Mouse (Mus musculus): ENCODE data around the gene E330034G19Rik.
"Not testable (repeated sequence)": the region's sequence is repeated elsewhere in the genome, so short reads cannot be mapped to it uniquely, and the experiment has no call there.

Gene E330034G19Rik

DNA sequence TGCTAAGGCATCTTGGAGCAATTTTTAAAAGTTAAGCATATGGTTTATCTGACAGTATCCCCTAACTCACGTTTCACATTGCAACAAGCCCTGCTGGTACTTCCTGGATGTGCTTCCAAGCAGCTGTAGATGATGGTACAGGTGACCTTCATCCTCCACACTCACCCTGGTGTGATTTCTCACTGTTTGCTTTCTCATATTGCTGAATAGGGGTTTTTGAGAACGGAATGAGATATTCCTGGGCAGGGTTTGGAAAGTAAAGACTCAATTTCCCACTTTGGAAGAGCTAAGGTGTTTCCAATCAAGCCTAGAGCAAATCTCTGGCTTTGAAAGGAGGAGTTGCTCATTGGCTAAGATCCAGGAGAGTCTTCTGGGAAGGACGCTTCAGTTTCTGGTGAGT is at the start of gene E330034G19Rik:
TSS of gene E330034G19Rik (plus strand) at position 301 of the 400 bp plus-strand sequence.
- DNase-seq (ENCODE audit: low spot score in 2 of 2): no peak

DNA sequence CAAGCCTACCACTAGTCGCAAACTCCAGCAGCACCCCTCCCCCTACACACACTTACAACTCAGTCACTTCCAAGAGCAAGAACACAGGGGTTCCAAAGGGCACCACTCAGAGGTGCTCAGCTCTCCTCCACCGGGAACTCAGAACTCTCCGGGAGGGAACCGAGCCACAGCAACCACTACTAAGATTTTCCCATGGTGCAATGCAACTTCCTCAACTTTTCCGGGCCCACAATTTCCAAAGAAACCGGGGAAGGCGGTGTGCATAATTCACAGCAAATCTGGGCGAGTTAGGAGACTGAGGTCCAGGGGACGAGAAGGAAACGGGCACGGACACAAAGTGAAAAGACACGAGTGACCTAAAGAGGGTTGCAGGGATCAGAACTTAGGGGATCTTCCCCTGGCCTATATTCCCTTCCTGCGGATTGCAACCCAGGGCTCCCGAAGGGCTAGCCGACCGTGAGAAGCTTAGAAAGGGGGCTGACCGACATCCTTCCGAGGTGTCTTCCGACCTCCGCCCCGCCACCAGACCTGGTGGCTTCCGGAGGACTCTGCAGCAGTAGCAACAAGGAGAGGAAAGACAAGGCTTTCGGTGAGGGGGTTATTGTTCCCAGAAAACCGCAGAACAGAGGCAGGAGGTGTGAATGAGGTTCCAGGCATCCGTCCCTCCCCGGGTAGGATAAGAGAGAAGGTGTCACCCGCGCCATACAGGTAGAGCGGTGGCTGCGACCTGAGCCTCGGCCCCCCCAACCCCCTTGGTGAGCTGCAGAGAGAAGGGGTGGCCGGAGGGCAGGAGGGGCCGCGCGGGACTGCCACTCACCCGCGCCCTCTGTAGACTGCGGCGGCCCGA is 48.5 kb upstream of the E330034G19Rik start:
- no peak for DNase-seq (ENCODE audit: low spot score in 2 of 2)

DNA sequence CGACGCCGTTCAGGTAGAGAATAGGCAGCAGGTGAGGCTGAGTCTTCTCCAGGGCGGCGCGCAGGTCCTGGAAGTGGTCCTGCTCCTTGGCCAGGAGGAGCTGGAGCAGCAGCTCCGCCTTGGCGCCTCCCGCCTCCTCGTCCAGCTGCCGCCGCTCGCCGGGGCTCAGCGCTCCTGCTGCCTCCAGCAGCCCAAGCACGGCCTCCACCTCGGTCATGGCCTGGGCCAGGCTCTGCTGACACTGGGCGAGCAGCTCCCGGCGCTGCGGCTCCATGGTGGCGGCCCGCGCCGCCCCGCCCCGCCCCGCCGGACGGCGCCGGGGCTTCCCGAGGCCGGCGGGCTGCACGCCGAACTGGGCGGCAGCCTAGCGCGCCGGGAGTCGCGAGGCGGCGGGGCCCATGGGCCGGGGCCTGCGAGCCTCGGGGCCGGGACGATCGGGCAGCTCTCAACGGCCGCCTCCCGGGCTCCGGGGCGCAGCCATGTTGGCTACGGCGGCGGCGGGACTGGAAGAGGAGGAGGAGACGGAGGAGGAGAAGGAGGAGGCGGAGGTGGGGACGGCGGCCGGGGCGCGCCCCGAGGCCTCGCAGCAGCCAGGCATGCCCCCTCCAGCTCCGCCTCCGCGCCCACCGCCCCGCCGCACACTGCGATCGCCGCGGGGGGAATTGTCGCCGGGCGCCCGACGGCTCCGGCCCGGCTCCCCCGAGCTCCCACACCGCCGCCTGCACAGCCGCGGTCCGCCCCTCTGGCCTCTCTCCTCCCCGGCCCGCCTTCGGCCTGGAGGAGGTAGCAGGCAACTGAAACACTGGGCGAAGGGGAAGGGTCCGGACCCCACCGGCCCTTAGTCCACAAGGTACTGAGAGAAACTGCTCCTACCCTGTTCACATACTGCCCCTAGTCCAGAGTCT is 47.6 kb upstream of the E330034G19Rik start, which contains the start of gene Dlg5:
TSS of gene Dlg5 (minus strand) at position 744 of the 905 bp plus-strand sequence.
- DNase-seq (ENCODE audit: low spot score in 2 of 2): no peak

DNA sequence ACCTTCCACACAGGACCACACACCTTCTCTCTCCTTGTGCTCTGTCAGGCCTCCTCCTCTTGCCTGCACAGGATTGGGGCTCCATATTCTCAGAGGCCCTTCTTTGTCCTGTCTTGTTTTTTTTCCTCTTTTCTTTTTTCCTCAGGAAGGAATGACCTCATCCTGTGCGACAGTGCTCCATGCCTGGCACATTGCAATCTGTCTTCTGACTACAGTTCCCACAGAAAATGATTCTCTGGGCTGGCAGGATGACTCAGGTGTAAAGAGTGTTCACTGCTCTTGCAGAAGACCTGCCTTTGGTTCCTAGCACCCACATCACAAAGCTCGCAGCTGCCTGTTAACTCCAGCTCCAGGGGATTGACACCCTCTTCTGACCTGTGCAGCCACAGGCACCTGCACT is 43.1 kb upstream of the E330034G19Rik start:
- no peak for DNase-seq (ENCODE audit: low spot score in 2 of 2)

DNA sequence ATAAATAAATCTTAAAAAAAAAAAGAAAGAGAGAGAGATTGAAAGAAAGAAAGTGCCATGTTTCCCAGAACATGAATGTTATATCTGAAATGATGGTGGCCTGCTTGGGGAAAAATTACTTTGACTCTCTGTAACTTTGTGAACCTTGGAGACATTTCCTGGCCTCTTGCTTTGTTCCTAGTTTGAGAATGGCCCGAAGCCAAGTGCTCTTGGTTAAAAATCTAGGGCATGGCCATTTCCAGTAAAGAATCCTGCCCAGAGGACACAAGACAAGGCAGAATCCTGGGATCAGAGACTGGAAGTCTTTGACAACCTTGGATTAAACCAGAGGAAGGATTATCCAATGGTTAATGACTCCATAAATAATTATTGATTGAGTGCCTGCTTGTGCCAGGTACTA is 41.7 kb upstream of the E330034G19Rik start:
- DNase-seq (ENCODE audit: low spot score in 2 of 2): no peak

DNA sequence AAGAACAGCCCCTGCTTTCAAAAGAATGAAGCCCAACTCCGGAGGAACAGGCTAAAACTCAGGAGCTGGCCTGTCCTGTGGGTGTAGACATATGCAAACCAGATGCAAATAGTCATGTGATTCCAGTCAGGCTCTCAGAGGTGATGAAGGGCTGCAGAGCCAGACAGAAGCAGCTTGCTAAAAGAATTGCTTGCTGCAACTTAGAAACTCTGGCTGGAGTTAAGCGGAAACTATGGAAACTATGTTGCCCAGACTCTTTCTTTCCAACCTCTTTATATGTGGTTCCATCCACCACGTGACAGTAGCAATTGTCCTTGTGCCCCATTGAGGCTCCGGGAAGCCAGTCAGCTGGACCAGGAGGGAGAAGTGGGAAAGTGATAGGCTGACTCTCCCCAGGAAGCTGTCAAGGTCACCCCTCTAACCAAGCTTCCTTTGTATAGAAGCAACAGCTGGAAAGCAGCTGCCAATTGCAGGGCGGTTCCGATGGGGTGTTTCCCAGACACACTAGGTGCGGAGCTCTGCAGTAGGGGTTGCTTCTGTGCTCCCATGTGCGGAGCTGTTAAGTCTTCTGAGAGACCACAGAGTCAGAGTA is 39.3 kb upstream of the E330034G19Rik start:
- DNase-seq (ENCODE audit: low spot score in 2 of 2): no peak

DNA sequence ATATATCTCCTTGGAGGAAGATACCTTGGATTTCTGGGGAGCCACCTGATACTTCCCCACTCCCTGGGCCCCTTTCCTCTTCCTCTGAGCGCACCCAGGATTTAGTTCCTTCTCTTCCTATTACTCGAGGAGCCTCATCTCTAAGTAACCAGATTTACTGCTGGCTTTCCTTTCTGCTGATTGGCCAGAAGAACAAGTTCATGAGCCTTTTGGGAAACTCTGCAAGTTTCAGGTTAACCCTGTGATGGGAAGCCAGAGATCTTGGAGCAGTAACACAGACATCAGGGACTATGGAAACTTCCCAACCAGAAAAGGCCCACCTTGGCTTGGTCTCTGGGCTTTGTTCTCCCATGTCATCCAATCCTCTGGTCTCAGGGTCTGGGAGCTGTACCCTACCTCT is 37.1 kb upstream of the E330034G19Rik start:
- no peak for DNase-seq (ENCODE audit: low spot score in 2 of 2)

DNA sequence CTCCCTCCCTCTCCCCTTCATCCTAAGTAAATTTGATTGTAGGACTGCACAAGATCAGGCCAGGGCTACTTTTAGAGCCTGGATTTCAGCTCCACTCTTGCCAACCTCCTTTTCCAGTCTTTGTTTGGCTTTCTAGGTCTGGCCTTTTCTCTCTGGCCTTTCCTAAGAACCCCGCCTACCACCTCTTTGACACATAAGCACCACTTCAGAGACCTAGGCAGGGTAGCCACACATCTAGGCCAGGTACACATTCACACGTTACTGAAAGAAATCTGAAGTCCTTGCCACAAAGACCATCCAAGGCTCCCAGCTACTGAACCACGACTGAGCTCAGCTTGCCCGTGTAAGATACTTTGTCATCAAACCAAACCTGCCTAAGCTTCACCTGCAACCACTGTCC is 32.6 kb upstream of the E330034G19Rik start:
- DNase-seq (ENCODE audit: low spot score in 2 of 2): no peak

DNA sequence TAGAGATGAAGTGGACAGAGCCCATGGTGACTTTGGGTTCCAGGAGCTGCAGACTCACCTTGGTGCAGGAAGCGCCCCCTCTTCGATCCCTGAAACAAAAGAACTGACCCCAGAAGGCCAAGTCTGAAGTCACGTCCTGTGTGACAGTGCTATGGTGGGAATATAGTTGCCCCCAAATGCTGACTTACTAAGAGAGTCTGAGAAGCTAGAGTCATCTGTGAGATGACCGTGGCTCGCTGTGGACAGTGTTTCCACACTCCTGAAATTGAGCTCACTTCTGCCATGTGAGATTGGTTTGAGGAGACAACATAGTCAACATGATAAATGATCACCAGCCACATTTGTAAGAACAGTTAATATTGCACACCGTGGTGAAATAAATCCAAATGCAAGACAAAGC is 30.6 kb upstream of the E330034G19Rik start:
- no peak for DNase-seq (ENCODE audit: low spot score in 2 of 2)

DNA sequence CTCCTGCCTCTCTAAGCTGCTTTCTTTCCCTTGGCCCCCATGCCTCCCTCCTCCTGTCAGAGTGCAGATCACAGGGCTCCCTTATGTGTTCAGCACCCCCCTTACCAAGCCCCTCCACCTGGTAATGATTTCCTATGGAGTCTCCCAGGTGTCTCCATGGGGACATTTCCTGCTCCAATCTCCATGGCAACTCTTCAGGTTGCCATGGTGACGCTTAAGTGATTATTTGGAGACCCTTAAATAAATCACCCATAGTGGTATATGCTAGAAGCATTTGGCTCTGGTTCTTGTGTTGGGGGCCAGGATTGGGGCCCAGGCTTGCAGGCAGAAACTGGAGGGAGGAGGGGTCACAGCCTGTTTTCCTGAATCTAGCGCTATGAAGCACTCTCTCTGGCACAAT is 30.1 kb upstream of the E330034G19Rik start:
- DNase-seq (ENCODE audit: low spot score in 2 of 2): no peak

DNA sequence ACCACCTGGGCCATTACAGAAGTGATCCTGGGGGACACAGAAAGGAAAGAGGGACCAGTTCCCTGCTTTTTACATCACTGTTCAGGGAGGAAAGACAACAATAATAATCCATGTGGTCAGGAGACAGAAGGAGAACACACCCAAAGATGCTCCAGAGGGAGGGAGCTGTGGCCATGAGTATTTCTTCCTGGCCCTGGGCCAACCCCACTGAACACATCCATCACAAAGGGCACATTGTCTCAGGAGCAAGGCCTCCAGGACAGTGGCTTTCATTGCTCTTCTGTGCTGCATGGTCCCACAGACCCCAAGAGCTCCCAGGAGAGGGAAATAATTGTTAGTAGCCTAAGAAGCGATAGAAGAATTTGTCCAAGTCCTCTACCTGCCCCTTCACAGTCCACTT is 23.4 kb upstream of the E330034G19Rik start:
- no peak for DNase-seq (ENCODE audit: low spot score in 2 of 2)

DNA sequence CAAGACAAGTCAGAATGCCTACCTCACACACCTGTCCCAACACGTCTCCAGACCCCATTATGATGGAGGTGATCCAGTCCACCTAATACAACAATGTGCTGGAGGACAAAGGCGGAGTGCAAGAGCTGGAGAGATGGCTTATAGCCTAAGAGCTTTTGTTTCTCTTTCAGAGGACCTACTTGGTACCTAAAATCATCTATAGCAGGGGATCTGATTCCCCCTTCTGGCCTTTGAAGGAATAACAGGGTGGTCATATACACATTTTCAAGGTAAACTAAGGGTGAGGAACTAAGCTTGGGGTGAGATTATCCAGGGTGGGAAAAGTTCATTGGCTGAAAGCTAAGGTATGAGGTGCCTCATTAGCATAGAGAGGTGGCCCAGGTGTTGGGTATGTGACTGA is 19.4 kb upstream of the E330034G19Rik start:
- DNase-seq (ENCODE audit: low spot score in 2 of 2): no peak

DNA sequence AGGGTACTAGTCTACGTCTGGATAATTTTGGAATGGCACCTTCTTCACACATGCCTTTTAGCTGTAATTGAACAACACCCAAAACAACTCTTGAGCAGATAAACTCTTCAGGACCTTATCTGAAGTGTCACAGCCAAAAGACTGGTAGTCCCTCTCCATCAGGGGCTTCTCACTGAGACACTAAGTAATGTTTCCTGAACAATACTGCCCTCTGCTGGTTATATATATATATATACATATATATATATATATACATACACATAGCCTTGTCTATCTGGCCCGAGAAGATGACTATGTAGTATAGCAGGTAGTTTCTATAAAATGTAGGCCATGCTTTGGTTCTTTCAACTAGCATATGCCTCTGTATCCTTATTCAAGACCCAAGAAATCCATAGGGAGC is 17.5 kb upstream of the E330034G19Rik start:
- DNase-seq (ENCODE audit: low spot score in 2 of 2): no peak

DNA sequence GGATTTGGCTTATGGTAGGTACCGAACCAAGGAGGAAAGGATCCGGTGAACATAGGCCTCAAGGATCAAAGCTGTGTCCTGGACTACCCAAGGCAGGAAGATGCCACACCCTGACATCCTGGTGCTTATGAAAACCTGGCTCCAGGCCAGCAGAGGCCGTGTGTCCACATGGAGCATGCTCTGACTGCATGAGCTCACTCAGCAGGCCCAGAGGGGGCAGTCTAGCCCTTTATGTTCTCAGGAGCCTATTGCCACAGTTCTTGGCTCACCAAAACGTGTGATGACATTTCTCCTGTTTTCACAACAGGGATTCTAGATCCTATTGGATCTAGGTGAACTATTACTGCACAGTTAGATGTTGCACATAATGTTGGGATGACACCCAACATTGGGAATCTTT is 11.7 kb upstream of the E330034G19Rik start:
- DNase-seq (ENCODE audit: low spot score in 2 of 2): no peak

DNA sequence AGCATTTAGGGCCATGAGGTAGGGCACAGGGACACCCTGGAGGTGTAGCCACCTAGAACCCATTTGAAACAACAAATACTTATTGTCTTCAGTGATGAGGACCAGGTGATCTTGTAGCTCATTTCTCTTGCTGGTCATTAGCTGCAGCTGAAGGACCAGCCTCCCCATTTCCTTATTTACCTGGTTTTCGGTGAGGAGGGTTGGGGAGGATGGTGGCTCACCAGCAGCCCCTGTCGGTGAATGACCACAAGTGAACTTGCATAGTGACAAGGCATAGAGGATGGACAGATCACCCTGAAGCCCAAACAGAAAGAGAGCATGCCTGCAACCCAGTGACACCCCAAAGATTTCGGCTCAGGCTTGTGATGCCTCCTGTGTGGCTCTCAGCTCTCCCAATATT is 10.7 kb upstream of the E330034G19Rik start:
- no peak for DNase-seq (ENCODE audit: low spot score in 2 of 2)

DNA sequence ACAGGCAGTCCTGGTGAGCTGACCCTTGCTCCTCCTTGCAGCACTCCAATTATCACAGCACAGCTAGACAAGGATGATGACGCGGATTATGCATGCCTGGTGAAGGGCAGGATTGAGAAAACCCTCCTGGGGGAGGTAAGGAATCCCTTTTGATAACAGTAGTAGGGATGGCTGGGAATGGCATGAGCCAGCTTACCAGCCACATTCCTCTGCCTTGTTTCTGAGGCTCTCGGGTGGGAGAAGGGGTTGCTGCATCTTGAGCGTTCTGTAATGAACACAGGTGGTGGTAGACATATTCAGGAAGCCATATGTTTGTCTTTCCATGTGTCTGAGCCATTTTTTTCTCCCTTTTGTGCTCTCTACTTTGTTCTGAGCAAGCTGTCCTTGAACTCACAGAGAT is 6.9 kb upstream of the E330034G19Rik start:
- DNase-seq (ENCODE audit: low spot score in 2 of 2): no peak

DNA sequence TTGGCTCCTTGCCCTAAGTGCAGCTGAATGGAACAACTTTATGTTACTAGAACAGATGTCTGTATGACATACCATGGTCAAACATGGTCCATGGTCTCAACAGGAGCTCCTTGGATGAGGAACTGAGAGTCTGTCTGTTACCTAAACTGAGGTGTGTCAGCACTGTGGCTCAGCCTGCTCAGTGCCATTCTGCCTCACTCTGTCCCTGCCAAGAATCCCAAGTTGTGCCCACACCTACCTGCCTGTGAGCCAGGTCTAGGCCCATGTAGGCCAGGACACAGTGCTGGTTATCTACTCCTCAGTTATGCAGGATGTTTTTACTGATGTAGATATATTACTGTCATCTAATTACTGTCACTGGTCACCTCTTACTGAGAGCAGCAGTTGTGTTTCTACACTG is 2.3 kb upstream of the E330034G19Rik start:
- no peak for DNase-seq (ENCODE audit: low spot score in 2 of 2)

DNA sequence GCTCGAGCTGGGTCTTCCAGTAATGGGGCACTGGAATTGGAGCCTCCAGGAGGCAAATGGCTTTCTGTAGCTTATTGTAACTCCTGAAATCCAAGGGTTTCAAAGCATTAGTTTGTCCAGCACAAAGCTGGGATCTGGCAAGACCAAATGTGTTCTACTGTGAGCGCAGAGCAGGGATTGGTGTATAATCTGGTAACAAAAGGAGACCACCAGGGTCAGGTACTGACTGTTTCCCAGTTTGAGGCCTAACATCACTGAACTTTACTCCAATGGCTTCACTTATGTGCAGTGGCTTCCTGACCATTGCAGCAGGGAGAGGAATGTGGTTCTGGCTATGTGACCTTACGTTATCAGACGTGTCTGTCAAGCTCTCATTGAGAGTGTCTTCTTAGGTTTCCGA is 617 bp downstream of the E330034G19Rik start:
- DNase-seq (ENCODE audit: low spot score in 2 of 2): no peak

DNA sequence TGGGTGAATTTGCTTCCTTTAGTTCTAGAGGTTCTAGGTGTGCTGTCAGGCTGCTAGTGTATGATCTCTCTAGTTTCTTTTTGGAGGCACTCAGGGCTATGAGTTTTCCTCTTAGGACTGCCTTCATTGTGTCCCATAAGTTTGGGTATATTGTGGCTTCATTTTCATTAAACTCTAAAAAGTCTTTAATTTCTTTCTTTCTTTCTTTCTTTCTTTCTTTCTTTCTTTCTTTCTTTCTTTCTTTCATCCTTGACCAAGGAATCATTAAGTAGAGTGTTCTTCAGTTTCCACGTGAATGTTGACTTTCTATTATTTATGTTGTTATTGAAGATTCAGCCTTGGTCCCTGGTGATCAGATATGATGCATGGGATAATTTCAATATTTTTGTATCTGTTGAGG is 9.1 kb downstream of the E330034G19Rik start:
- DNase-seq (ENCODE audit: low spot score in 2 of 2): not testable (repeated sequence)

DNA sequence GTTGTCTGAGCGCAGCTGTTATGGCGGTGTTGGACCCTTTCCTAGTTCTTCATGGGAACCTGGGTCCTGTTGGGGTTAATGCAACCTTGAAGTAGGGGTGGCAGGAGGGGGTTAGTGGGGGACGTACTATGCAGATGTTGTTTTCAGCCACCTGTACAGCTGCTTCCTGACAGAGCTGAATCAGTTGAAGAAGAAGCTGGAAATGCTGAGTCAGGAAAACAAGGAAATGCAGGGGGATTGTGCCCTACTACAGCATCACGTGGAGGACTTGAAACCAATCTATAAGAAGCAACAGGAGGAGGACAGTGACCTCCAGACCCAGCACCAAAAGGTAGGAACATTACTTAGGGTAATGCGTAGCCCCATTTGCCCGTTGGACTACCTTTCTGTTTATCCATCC is 13.7 kb downstream of the E330034G19Rik start:
- no peak for DNase-seq (ENCODE audit: low spot score in 2 of 2)

DNA sequence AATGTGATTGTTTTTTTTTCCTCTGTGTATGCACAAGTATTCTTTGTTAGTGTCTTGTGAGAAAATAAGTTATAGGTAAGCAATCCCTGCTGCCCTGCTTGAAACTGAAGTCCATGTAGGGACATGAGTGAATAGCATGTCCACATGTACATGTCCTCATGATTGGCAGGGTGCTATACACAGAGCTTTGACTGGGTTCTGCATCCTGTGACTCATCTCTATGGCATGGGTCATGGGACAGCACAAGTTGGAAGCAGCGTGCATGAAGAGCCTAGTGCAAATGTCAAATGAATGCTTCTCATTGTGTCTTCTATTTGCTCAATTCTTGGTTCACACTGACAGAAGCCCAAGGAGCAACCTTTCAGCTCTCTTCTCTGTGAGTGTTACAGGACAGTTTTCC is 14.1 kb downstream of the E330034G19Rik start:
- DNase-seq (ENCODE audit: low spot score in 2 of 2): no peak

DNA sequence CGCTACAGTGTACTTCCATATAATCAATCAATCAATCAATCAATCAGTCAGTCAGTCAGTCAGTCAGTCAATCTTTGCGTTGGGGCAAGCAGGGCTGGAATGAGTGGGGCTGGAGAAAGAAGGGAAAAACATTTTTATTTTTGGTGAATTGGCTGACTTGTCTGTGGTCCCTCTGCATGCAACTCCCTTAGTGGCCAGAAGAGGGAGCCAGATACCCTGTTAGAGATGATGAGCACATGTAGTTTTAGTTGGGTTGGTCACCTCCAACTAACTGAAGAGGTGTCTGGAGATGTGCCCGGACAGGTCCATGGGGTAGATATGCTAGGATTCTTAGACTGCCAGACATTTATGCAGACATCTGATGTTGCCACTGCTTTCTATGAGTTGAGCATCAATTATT is 18.1 kb downstream of the E330034G19Rik start:
- peak; percentile 1 to 13 for DNase-seq (ENCODE audit: low spot score in 2 of 2)
